Mouse (Mus musculus): Measurements from ENCODE around the gene Cmpk2. TPM values are rescaled to one million over a fixed set of nuclear protein-coding genes. Genes with fewer than 3 reads are reported as not detected.

Gene Cmpk2
- 3.2 TPM for polyA plus RNA-seq (2014; fragmentation: Illumina TruSeq; extraction: RNeasy Lipid Tissue Mini Kit (QIAGEN cat#74804); ENCODE audit: low read depth, low replicate concordance)

DNA sequence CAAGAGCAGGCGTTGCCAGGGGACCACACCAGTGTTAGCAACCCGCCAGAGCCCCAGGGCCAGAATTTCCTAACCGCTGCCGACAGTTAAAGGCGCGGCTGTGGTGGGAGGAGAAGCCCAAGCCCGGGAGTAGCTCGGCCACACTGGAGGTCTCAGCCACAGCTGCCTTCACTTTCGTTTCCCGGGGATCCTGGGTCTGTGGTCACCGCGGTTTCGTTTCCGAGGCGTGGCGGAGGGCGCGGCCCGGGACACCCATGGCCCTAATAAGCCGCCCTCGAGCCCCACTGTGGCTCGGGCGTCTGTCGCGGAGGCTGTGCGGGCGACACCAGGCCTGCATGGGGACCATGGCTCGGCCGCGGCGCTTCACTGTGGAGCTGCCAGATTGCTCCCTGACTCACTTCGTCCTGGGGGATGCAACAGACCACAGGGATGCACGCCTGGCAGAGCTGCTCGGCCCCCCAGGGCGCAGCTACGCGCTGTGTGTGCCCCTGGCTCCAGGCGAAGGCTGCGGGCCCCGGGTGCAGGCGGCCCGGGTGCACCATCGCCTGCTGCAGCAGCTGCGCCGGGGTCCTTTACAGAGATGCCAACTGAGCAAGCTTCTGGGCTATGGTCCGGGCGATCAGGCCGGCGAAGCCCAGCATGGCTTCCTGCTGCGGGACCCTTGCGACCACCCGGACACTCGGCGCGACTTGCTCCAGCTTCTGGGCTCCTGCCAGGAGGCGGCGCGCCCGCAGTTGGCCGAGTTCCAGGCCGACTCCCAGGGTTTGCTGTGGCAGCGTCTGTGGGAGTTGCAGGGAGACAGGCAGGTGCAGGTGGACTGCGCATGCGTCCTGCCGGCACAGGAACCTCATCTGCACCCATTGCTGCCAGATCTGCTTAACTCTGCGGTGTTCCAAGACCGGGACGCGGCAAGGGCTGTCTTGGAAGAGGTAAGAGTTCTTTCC lies at the start of gene Cmpk2:
TSS of gene Cmpk2 (plus strand) at position 107 of the 944 bp plus-strand sequence.

DNA sequence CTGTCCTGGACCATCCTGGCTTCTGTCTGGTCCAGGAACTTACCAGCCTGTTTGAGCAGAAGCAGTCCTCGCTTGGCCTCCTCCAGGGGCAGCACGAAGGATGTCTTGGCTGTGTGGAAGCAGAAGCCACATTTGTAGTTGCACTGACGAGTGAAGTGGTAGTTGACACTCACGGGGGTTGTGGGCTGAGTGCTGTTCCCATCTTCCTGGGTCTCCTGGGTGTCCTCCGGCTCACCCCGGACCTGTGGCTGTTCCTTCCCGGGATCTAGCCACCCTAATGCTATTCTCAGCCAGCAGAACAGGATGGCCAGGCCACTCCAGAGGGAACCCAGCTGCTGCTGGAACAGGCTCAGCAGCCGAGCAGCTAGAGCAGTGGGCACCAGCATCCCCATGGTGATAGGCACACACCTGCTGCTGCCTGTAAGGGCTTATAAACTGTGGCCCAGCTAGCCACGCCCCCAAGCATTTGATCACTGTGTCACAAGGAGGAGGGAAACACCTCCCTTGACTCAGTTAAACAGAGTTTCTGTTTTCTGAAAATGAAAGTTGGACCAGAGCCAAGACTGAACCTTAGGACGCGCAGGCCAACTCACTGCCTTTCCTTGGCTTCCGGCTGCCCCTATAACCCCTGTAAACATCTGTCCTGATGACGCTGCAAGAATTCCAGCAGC lies 12.8 kb upstream of the Cmpk2 start, which contains the start of gene Rsad2:
TSS of gene Rsad2 (minus strand) at position 425 of the 671 bp plus-strand sequence.

Other genes with a start within 250 kb of the Cmpk2 start
- gene Rnf144a, start 54.0 kb upstream of the Cmpk2 start, polyA plus RNA-seq (2014; fragmentation: Illumina TruSeq; extraction: RNeasy Lipid Tissue Mini Kit (QIAGEN cat#74804); ENCODE audit: low read depth, low replicate concordance), result 23.4 TPM
- 0.25 TPM for gene Rsad2, start 12.8 kb upstream of the Cmpk2 start, polyA plus RNA-seq (2014; fragmentation: Illumina TruSeq; extraction: RNeasy Lipid Tissue Mini Kit (QIAGEN cat#74804); ENCODE audit: low read depth, low replicate concordance)